In the genomic region with DNA sequence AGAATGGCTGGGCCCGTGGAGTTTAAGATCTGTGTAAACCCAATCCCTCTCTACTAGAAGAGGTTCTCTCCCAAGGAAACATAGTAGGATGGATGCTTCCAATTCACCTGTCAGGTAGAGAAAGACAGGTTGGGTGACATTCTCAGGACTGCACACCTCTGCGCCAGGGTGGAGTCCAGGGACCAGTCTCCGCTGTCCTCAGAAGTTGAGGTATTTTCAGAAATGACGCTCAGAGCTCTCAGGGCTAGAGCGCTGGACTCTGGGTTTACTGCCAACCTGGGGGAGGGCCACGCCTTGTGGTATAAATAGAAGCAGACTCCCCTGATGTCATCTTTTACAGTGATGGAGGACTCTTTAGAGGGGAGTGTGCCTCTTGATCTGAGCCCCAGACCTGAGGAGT, we compare ENCODE assay signal across 8 mouse cellular contexts. TPM values are rescaled to one million over a fixed set of nuclear protein-coding genes. Genes with fewer than 3 reads are reported as not detected.
A peak's percentile ranks its signal among the peaks of the same experiment; 100 is the strongest.
DNase-seq lines count a peak whose midpoint lies in the region; ATAC-seq lines count a peak whose summit lies in the region.

No protein-coding gene starts in this region.

- DNase-seq in kidney, postnatal 10 days: no peak
- DNase-seq in hindbrain, embryonic 14.5 days (ENCODE audit: low spot score): no peak
- DNase-seq in lung, postnatal 14 days: peak; percentile 24
- no peak for DNase-seq in ovary, postnatal 36 days (ENCODE audit: low spot score)
- no peak for DNase-seq in thymus, postnatal 4 days
- DNase-seq in adrenal gland, postnatal 14 days: no peak

- H3K27ac ChIP-seq in kidney, embryonic 15.5 days: peak overlapping the region; percentile 92
- no peak overlapping the region for H3K27ac ChIP-seq in forebrain, embryonic 16.5 days (ENCODE audit: low read length)
- peak overlapping the region; percentile 68 for H3K27ac ChIP-seq in hindbrain, embryonic 14.5 days

- 63% methylated on average over 6 of the region's 6 CpGs for WGBS in kidney, embryonic 15.5 days
- WGBS in forebrain, embryonic 16.5 days: 83% methylated on average over 6 of the region's 6 CpGs
- WGBS in hindbrain, embryonic 14.5 days: 92% methylated on average over 6 of the region's 6 CpGs

- peaks cover 35% of the 10 kb centered on the region for H3K4me1 ChIP-seq in kidney, embryonic 15.5 days
- peaks cover 12% of the 10 kb centered on the region for H3K4me1 ChIP-seq in forebrain, embryonic 16.5 days (replicated peaks; ENCODE audit: control insufficient read depth, insufficient read depth, low read length)
- H3K4me1 ChIP-seq in hindbrain, embryonic 14.5 days (replicated peaks; ENCODE audit: control insufficient read depth, insufficient read depth, low read length): peaks cover 18% of the 10 kb centered on the region

- H3K4me3 ChIP-seq in kidney, embryonic 15.5 days (replicated peaks): peak overlapping the region; percentile 58; the same call in 1 of the 2 replicates
- no peak overlapping the region for H3K4me3 ChIP-seq in forebrain, embryonic 16.5 days (replicated peaks; ENCODE audit: low read length)
- H3K4me3 ChIP-seq in hindbrain, embryonic 14.5 days (replicated peaks; ENCODE audit: low read length): peak overlapping the region; percentile 44; the same call in 1 of the 2 replicates

- H3K4me2 ChIP-seq in kidney, embryonic 15.5 days: peak overlapping the region; percentile 63
- peak overlapping the region; percentile 95; the same call in 1 of the 2 replicates for H3K4me2 ChIP-seq in forebrain, embryonic 16.5 days (ENCODE audit: low read length)
- peak overlapping the region; percentile 71 for H3K4me2 ChIP-seq in hindbrain, embryonic 14.5 days (replicated peaks)

- no peak overlapping the region for H3K9ac ChIP-seq in kidney, embryonic 15.5 days
- no peak overlapping the region; the same call in 1 of the 2 replicates for H3K9ac ChIP-seq in forebrain, embryonic 16.5 days (replicated peaks; ENCODE audit: low read depth, low read length)
- peak overlapping the region; percentile 49 for H3K9ac ChIP-seq in hindbrain, embryonic 14.5 days

- peaks cover 10% of the 10 kb centered on the region for H3K36me3 ChIP-seq in kidney, embryonic 15.5 days
- H3K36me3 ChIP-seq in forebrain, embryonic 16.5 days (ENCODE audit: control insufficient read depth, insufficient read depth): no peaks in the 10 kb centered on the region
- H3K36me3 ChIP-seq in hindbrain, embryonic 14.5 days (replicated peaks; ENCODE audit: control insufficient read depth, insufficient read depth): no peaks in the 10 kb centered on the region

- H3K27me3 ChIP-seq in kidney, embryonic 15.5 days: no peaks in the 10 kb centered on the region
- H3K27me3 ChIP-seq in forebrain, embryonic 16.5 days (replicated peaks; ENCODE audit: control insufficient read depth, insufficient read depth, low read length): no peaks in the 10 kb centered on the region; the same call in 1 of the 2 replicates
- H3K27me3 ChIP-seq in hindbrain, embryonic 14.5 days (ENCODE audit: control insufficient read depth, insufficient read depth, low read length): no peaks in the 10 kb centered on the region

- no peaks in the 10 kb centered on the region for H3K9me3 ChIP-seq in kidney, embryonic 15.5 days (replicated peaks)
- H3K9me3 ChIP-seq in forebrain, embryonic 16.5 days (ENCODE audit: control insufficient read depth, low read length): no peaks in the 10 kb centered on the region
- H3K9me3 ChIP-seq in hindbrain, embryonic 14.5 days (ENCODE audit: control insufficient read depth, low read length): no peaks in the 10 kb centered on the region

- ATAC-seq in kidney, embryonic 15.5 days (replicated peaks; ENCODE audit: low FRiP score): 0 out of 2 replicates have a peak, but pooled peaks have one; percentile 0
- ATAC-seq in forebrain, embryonic 16.5 days: no peak
- ATAC-seq in hindbrain, embryonic 14.5 days (ENCODE audit: low FRiP score): no peak

RNA-seq across cellular contexts. Expression of a gene that starts 0.6 kb away (rescaled TPM):
- 47.1 and 51.0 TPM in 2 replicates for polyA plus RNA-seq in kidney, embryonic 15.5 days (2015; fragmentation: Nextera tagmentation; extraction: Ambion mirVana)
- 30.0 and 34.0 TPM in 2 replicates for polyA plus RNA-seq in forebrain, embryonic 16.5 days (2015; fragmentation: Nextera tagmentation; extraction: Ambion mirVana)
- 26.8 and 30.9 TPM in 2 replicates for polyA plus RNA-seq in hindbrain, embryonic 14.5 days (2014; fragmentation: Nextera tagmentation; extraction: Ambion mirVana)
- total RNA-seq in adrenal gland, postnatal 14 days (2021): 15.3 and 16.1 TPM in 2 replicates

RNA-seq across cellular contexts. Expression of a gene that starts 41.6 kb away (rescaled TPM):
- 12.0 and 12.2 TPM in 2 replicates for polyA plus RNA-seq in kidney, embryonic 15.5 days (2015; fragmentation: Nextera tagmentation; extraction: Ambion mirVana)
- 7.5 and 7.8 TPM in 2 replicates for polyA plus RNA-seq in forebrain, embryonic 16.5 days (2015; fragmentation: Nextera tagmentation; extraction: Ambion mirVana)
- polyA plus RNA-seq in hindbrain, embryonic 14.5 days (2014; fragmentation: Nextera tagmentation; extraction: Ambion mirVana): 9.7 and 10.6 TPM in 2 replicates
- total RNA-seq in adrenal gland, postnatal 14 days (2021): 49.7 and 51.1 TPM in 2 replicates
